Mouse (Mus musculus) neural tube, embryonic 14.5 days (tissue): Measurements from ENCODE around the gene Bach2. TPM values are rescaled to one million over a fixed set of nuclear protein-coding genes. Genes with fewer than 3 reads are reported as not detected.

ENCODE experiments used
- ATAC-seq: fragments of 200-750 bp; cut with Nextera tagmentation; 2 replicates; pipeline ENCODE4 v1.8.0; 2017; ENCODE audit warnings: low read depth, mild to moderate bottlenecking, moderate TSS enrichment, moderate library complexity
- H3K27ac ChIP-seq: fragments of 300-500 bp; sonication (generic); 2 replicates; pipeline ENCODE4 v1.5.1; 2014; ENCODE audit warnings: low read depth, mild to moderate bottlenecking, control low read depth, low read length, moderate library complexity, mixed read lengths
- H3K27me3 ChIP-seq: fragments of 300-500 bp; sonication (generic); 2 replicates; pipeline ENCODE4 v1.6.1; 2014; ENCODE audit warnings: low read length; ENCODE audit not compliant: control insufficient read depth, insufficient read depth
- H3K36me3 ChIP-seq: fragments of 300-500 bp; sonication (generic); 2 replicates; pipeline ENCODE4 v1.6.1; 2014; ENCODE audit warnings: low read length, mixed read lengths; ENCODE audit not compliant: control insufficient read depth, insufficient read depth
- H3K4me1 ChIP-seq: fragments of 300-500 bp; sonication (generic); 2 replicates; pipeline ENCODE4 v1.6.1; 2014; ENCODE audit warnings: low read length; ENCODE audit not compliant: control insufficient read depth, insufficient read depth
- H3K4me2 ChIP-seq: fragments of 300-500 bp; sonication (generic); 2 replicates; pipeline ENCODE4 v1.6.1; 2014; ENCODE audit warnings: mild to moderate bottlenecking, low read depth, low read length, control low read depth
- H3K4me3 ChIP-seq: fragments of 300-500 bp; sonication (generic); 2 replicates; pipeline ENCODE4 v1.5.1; 2014; ENCODE audit warnings: low read depth, low read length, control low read depth, mixed read lengths
- H3K9ac ChIP-seq: fragments of 300-500 bp; sonication (generic); replicated peaks from 2 replicates; pipeline ENCODE4 v1.6.1; 2014; ENCODE audit warnings: low read depth, mild to moderate bottlenecking, control low read depth, low read length, mixed read lengths
- H3K9me3 ChIP-seq: fragments of 300-500 bp; sonication (generic); 2 replicates; pipeline ENCODE4 v1.6.1; 2016; ENCODE audit warnings: low read length; ENCODE audit not compliant: control insufficient read depth
- WGBS: fragments of 180-500 bp; shearing (Covaris S2); extraction: QIAGEN DNeasy Blood & Tissue Kit; methylation state at CpG from one replicate; pipeline ENCODE4 v1.1.7; 2014; 5-methylcytosine and 5-hydroxymethylcytosine counted together
- polyA plus RNA-seq: library from polyadenylated mRNA; unstranded; fragments of >200 nt; fragmentation: Nextera tagmentation; extraction: Ambion mirVana; gene quantifications from 2 replicates; pipeline ENCODE4 v1.2.1, GENCODE M21; 2014

The Bach2 gene
- polyA plus RNA-seq, 1 experiment from 2014 or later = 32.4 TPM

DNA sequence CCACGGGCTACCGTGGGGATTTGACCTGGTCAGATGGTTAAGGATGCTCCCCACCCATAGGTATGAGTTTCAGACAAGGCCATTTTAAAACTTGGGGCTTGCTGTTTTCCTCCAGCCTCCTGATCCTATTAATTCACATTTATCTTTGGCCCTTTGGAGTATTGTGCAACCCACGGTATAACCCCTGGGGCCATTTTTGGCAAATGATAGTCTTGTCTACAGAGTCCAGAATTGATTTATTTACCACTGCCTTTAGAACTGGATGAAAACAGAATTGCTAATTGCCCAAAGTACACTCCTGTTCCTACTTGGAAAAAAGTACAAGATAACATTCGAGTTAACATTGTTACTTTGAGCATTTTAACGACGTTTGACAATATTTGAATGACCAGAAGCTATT, 7.0 kb downstream of the Bach2 start:
- H3K27ac ChIP-seq = no peak overlapping the region
- no peaks in the 10 kb centered on the region for H3K27me3 ChIP-seq
- no peaks in the 10 kb centered on the region for H3K9me3 ChIP-seq
- no peaks in the 10 kb centered on the region for H3K36me3 ChIP-seq
- H3K4me3 ChIP-seq = no peak overlapping the region
- no peak overlapping the region for H3K9ac ChIP-seq
- WGBS = 79% methylated on average over 6 of the region's 6 CpGs
- no peak for ATAC-seq
- H3K4me2 ChIP-seq = no peak overlapping the region
- peaks cover 46% of the 10 kb centered on the region for H3K4me1 ChIP-seq

DNA sequence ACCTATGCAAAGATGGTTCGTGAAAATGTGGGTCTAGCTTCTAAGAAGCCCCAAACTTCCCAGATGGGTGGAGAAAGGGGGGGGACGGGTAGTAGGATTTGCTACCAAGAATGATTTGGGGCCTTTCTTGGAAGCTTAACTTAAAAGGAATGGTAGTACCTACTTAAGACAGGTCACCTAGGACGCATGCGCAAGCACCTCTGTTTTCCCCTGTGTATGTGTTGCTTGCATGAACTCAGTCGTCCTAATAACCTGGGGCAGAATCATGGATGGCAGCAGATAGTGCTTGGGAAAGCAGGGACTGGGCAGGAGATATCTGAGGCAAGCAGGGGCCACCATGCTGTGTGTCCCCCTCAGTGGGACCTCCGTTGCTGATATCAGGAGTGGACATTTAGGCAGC, 7.4 kb downstream of the Bach2 start:
- no peak overlapping the region for H3K9ac ChIP-seq
- WGBS = 81% methylated on average over 6 of the region's 6 CpGs
- ATAC-seq = no peak
- no peak overlapping the region for H3K27ac ChIP-seq
- no peaks in the 10 kb centered on the region for H3K27me3 ChIP-seq
- no peaks in the 10 kb centered on the region for H3K9me3 ChIP-seq
- peaks cover 46% of the 10 kb centered on the region for H3K4me1 ChIP-seq
- no peak overlapping the region for H3K4me2 ChIP-seq
- H3K36me3 ChIP-seq = no peaks in the 10 kb centered on the region
- no peak overlapping the region for H3K4me3 ChIP-seq

DNA sequence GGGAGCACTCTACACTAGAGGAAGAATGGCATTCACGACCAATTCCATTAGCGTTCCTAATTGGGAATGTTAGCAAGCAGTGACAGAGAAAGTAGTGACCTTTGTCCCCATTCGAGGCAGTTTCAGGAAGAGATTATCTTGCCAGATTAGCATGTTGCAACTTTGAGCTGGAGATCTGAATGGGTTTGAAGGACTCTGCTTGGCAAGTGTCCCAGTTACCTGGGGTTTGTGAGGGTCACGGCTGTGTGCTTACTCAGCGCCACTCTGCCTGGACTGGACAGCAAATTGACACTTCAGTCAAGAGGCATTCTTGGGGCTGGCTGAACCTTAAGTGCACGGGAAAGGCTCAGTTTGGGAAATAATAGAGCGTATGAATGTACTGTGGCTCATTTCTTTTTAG, 8.2 kb downstream of the Bach2 start:
- Histone ChIP-seq H3K9ac (no peak overlapping the region), H3K9me3 (no peaks in the 10 kb centered on the region), H3K4me1 (peaks cover 42% of the 10 kb centered on the region), H3K27me3 (no peaks in the 10 kb centered on the region), H3K4me3 (no peak overlapping the region), H3K4me2 (no peak overlapping the region), H3K27ac (0 out of 2 replicates have a peak overlapping the region, but pooled peaks have one; percentile 4), H3K36me3 (no peaks in the 10 kb centered on the region)
- no peak for ATAC-seq
- 28% methylated on average over 7 of the region's 7 CpGs for WGBS

DNA sequence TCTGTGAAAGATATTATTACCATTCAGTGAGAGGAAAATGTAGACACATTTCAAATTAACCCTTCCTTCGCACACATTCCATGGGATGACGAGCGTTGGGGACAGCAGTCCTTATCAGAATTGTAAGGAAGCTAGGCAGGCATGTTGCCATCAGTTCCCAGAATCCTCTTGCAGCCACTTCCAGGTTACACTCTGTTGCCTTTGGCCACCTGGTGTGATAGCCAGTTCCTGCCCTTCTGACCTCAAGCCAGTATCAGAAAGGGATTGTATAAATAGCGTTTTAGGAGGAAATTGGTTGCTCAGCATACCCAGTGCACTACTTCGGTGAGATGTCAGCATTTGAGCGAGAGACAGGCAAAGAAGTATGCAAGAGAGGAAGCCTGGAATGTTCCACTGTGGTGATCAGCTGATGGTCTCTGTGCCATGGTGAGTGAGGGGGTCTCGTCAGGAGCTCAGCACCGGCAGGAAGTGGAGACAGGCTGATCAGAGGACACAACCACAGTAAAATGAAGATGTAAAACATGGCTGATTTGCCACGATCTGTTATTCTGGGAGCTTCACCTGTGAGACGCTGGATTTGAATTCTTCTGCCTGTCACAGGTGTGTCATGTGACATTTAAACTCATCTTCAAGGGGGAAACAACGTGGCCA, 9.0 kb downstream of the Bach2 start:
- Histone ChIP-seq H3K36me3 (no peaks in the 10 kb centered on the region), H3K4me2 (no peak overlapping the region), H3K9ac (no peak overlapping the region), H3K27me3 (no peaks in the 10 kb centered on the region), H3K4me1 (peaks cover 35% of the 10 kb centered on the region), H3K4me3 (no peak overlapping the region), H3K9me3 (no peaks in the 10 kb centered on the region), H3K27ac (no peak overlapping the region)
- no peak for ATAC-seq
- WGBS = 83% methylated on average over 11 of the region's 11 CpGs

DNA sequence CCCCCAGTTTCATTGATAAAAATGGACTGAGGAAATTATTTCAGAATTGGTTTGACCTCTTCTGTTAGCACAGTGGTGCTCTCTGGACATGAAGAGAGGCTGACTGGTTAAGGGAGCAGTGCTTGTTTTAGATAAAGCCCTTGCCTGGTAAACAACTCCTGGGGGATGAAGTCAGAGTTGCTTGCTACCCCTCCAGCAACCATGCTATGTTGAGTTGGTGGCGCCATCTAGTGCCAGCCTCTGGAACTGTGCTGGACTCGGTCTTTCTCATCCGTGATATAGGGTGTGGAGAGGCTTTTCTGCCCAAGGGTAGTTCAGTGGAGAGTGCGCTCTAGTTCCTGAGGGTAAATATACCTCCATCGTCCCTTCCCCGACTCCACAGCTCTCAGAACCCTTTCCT, 9.6 kb downstream of the Bach2 start:
- 33% methylated on average over 6 of the region's 6 CpGs for WGBS
- Histone ChIP-seq H3K9ac (no peak overlapping the region), H3K36me3 (no peaks in the 10 kb centered on the region), H3K9me3 (no peaks in the 10 kb centered on the region), H3K4me3 (no peak overlapping the region), H3K4me2 (no peak overlapping the region), H3K4me1 (peaks cover 30% of the 10 kb centered on the region), H3K27ac (no peak overlapping the region), H3K27me3 (no peaks in the 10 kb centered on the region)
- no peak for ATAC-seq

DNA sequence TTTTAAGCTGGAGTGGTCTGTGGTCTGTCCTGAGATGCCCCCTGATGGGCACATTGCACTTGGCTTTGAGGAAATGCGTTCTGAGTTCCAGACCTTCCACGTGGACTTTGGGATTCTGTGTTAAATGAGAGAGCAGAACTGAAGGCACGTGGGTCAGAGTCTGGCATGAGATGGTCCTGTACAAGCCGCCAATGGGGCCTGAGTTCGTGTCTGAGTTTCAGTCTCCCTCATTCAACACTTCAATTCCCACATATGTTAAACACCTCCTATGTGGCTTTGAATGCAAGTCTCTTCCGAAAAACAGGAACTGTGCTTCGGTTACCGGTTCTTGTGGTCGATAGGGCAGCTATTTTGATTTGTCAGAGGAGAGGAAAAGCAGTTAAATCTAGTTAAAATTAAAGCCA, 10.4 kb downstream of the Bach2 start:
- H3K4me2 ChIP-seq = no peak overlapping the region
- no peak for ATAC-seq
- no peaks in the 10 kb centered on the region for H3K27me3 ChIP-seq
- no peaks in the 10 kb centered on the region for H3K36me3 ChIP-seq
- no peak overlapping the region for H3K9ac ChIP-seq
- H3K4me1 ChIP-seq = peaks cover 26% of the 10 kb centered on the region
- no peak overlapping the region for H3K27ac ChIP-seq
- 56% methylated on average over 9 of the region's 9 CpGs for WGBS
- H3K4me3 ChIP-seq = no peak overlapping the region
- no peaks in the 10 kb centered on the region for H3K9me3 ChIP-seq

DNA sequence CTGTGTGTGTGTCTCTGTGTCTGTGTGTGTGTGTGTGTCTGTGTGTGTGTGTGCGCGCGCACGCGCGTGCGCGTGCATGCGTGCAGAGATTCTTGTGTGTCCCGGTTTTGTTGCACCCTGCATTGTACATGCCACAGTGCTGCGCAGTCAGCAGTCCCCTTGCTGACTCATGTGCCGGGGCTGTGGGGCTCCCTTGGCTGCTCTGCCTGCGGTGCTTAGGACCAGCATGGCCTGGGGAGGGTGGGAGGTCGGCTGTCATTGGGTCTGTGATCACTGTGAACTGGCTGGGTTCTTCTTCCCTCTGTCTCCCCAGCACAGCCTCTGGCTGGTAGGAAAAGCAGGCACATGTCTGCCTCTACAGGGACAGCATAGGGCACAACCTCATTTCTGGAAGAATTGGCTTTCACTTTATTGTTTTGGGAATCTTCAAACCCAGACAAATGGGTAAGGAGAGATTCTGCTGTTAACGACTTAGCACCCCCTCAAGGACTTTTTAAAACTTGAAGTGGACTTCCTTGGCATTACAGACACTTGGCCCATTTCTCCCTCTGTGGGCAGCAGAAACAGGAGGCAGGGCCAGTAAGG, 11.2 kb downstream of the Bach2 start:
- peak; percentile 39; the same call in 1 of the 2 replicates for ATAC-seq

DNA sequence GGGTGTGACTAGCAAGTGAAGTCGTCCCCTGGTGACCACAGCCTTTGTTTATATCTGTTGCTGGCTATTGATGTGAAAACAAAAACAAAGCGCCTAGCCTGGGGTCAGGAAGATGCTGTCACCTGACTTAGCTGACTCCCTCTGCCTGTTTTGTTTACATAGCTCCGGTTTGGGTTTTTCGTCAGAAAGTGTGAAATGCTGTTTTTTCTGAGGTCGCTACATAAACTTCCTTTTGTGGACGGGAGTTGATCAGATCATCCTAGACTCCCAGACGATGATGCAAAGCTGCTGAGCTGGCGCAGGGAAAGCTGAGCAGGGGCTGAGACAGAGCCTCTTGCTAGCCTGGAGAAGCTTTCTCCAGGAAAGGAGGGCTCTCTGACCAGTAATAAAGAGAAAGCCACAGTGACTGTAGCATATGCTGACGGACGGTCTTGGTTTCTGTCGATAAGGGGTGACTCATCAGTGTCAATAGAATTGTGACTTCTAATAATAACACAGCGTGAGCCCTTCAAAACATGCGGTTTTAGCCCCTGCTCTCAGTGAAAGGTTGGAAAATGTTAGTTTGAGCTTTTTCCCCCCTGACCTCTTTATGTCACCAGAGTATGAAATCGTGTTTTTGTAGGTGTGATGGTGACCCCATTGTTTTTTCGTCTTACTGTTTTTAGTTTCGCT, 11.9 kb downstream of the Bach2 start:
- Histone ChIP-seq H3K27me3 (no peaks in the 10 kb centered on the region), H3K4me3 (no peak overlapping the region), H3K9ac (peak overlapping the region; percentile 12; the same call in 1 of the 2 replicates), H3K4me2 (peak overlapping the region; percentile 27), H3K4me1 (peaks cover 20% of the 10 kb centered on the region), H3K36me3 (no peaks in the 10 kb centered on the region), H3K27ac (peak overlapping the region; percentile 78), H3K9me3 (no peaks in the 10 kb centered on the region)
- whole genome bisulfite sequencing = 5% methylated on average over 16 of the region's 16 CpGs
- ATAC-seq = peak; percentile 44; the same call in 1 of the 2 replicates

More for the DNA sequence above, 11.2 kb downstream of the Bach2 start:
- 59% methylated on average over 15 of the region's 15 CpGs for WGBS
- H3K9ac ChIP-seq = no peak overlapping the region
- H3K4me3 ChIP-seq = no peak overlapping the region
- H3K9me3 ChIP-seq = no peaks in the 10 kb centered on the region
- no peaks in the 10 kb centered on the region for H3K36me3 ChIP-seq
- H3K4me2 ChIP-seq = peak overlapping the region; percentile 17; the same call in 1 of the 2 replicates
- peaks cover 20% of the 10 kb centered on the region for H3K4me1 ChIP-seq
- no peaks in the 10 kb centered on the region for H3K27me3 ChIP-seq
- peak overlapping the region; percentile 52 for H3K27ac ChIP-seq

DNA sequence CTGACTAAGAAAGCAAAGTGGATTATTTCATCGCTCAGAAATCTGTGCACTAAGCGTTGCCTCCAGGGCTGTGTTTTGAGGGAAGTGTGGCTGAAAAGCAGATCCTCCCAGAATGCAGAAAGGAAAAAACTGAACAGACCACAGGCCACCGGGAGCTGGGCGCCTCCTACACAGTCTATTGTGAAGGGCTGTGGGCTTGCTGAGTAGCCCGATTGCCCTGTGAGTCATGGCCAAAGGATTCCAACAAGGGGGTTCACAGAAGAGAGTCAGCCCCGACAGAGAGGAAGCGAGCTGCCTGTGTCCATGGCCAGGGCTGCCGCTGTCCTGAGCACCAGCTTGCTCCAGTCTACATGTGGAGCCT, 12.4 kb downstream of the Bach2 start:
- Histone ChIP-seq H3K4me3 (no peak overlapping the region), H3K36me3 (no peaks in the 10 kb centered on the region), H3K9me3 (no peaks in the 10 kb centered on the region), H3K4me2 (peak overlapping the region; percentile 27), H3K9ac (peak overlapping the region; percentile 12; the same call in 1 of the 2 replicates), H3K27me3 (no peaks in the 10 kb centered on the region), H3K27ac (peak overlapping the region; percentile 78), H3K4me1 (peaks cover 20% of the 10 kb centered on the region)
- 5% methylated on average over 8 of the region's 8 CpGs for WGBS
- ATAC-seq = peak; percentile 40; the same call in 1 of the 2 replicates
